9 mouse cellular contexts compared by ENCODE assay signal in the genomic region with DNA sequence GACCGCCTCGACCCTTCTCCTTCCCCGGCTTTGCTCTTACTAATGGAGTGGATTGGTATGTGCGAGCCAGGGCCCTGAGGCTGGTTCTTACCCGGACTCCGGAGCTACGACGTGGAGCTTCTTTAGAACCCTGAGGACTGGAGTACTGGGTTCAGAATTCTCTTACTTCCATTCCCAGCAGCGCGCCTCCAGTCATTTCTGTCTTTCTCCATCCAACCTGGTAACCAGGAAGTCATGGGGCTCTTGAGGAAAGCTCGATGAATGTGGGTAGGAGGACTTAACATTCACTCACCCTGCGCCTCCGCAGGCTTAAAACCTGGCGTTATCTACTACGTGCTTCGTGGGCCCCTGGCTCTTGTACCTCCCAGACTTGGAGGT. TPM values are rescaled to one million over a fixed set of nuclear protein-coding genes. Genes with fewer than 3 reads are reported as not detected.
DNase-seq lines count a peak whose midpoint lies in the region; ATAC-seq and TF ChIP-seq lines count a peak whose summit lies in the region.
"Had no signal": no experiment of that assay in that cellular context is flagged by ENCODE, and none has a peak within 500 bp of the region (broad histone marks: within the 10 kb centered on the region; RNA-seq: fewer than 3 reads in every experiment).

No protein-coding gene starts in this region.

- WGBS in kidney, adult 2 months: 15% methylated on average over 16 of the region's 16 CpGs
- 4% methylated on average over 16 of the region's 16 CpGs for WGBS in hindbrain, embryonic 11.5 days
- 18% methylated on average over 16 of the region's 16 CpGs for WGBS in macrophage (ENCODE audit: missing documents)

- DNase-seq in kidney, adult 2 months: no peak
- no peak for DNase-seq in kidney, postnatal 4 days
- peak; percentile 12 for DNase-seq in brain, adult 2 months (ENCODE audit: low read depth, low spot score)
- no peak for DNase-seq in hindbrain, embryonic 11.5 days (ENCODE audit: low spot score)
- DNase-seq in frontal cortex, postnatal 36 days (ENCODE audit: low spot score in 2 of 2): no peak
- DNase-seq in adrenal gland, postnatal 14 days: no peak

- peak overlapping the region; percentile 47 for H3K4me3 ChIP-seq in kidney, adult 2 months (ENCODE audit: insufficient read depth, low read depth, low read length)
- peak overlapping the region; percentile 55 for H3K4me3 ChIP-seq in hindbrain, embryonic 11.5 days (ENCODE audit: low read depth, low read length)
- peak overlapping the region; percentile 24; the same call in 1 of the 2 replicates for H3K4me3 ChIP-seq in macrophage (ENCODE audit: inconsistent target)

- H3K27me3 ChIP-seq in kidney, adult 2 months (replicated peaks; ENCODE audit: control insufficient read depth, insufficient read depth, low read length): no peaks in the 10 kb centered on the region
- H3K27me3 ChIP-seq in hindbrain, embryonic 11.5 days (ENCODE audit: control insufficient read depth, insufficient read depth, low read length): peaks cover 34% of the 10 kb centered on the region

- peak overlapping the region; percentile 12; the same call in 1 of the 2 replicates for H3K9ac ChIP-seq in hindbrain, embryonic 11.5 days (ENCODE audit: low read depth, low read length)

- H3K4me2 ChIP-seq in hindbrain, embryonic 11.5 days (replicated peaks; ENCODE audit: low read depth, low read length): peak overlapping the region; percentile 85

- no peak overlapping the region for H3K27ac ChIP-seq in kidney, adult 2 months (ENCODE audit: insufficient read depth, low read depth, low read length)
- H3K27ac ChIP-seq in hindbrain, embryonic 11.5 days (ENCODE audit: low read depth, low read length): no peak overlapping the region
- no peak overlapping the region for H3K27ac ChIP-seq in macrophage

- no peaks in the 10 kb centered on the region for H3K9me3 ChIP-seq in hindbrain, embryonic 11.5 days (ENCODE audit: control insufficient read depth, low read length)

- no peaks in the 10 kb centered on the region for H3K36me3 ChIP-seq in kidney, adult 2 months (ENCODE audit: control insufficient read depth, insufficient read depth, low read length)
- H3K36me3 ChIP-seq in hindbrain, embryonic 11.5 days (ENCODE audit: control insufficient read depth, insufficient read depth, low read length): no peaks in the 10 kb centered on the region
- H3K36me3 ChIP-seq in macrophage (ENCODE audit: inconsistent target): no peaks in the 10 kb centered on the region

- H3K79me2 ChIP-seq in macrophage (ENCODE audit: inconsistent target): no peaks in the 10 kb centered on the region

- H3K4me1 ChIP-seq in kidney, adult 2 months (ENCODE audit: control insufficient read depth, insufficient read depth, low read length): peaks cover 22% of the 10 kb centered on the region
- no peaks in the 10 kb centered on the region; the same call in 1 of the 2 replicates for H3K4me1 ChIP-seq in hindbrain, embryonic 11.5 days (replicated peaks; ENCODE audit: control insufficient read depth, insufficient read depth, low read length)

- no peak for ATAC-seq in hindbrain, embryonic 11.5 days (ENCODE audit: low FRiP score)
- ATAC-seq in CD4-positive, CD25-positive, alpha-beta regulatory T cell, adult 4 months: no peak
- ATAC-seq: Patski had no signal

- TF ChIP-seq CTCF in kidney, adult 2 months (conservative IDR thresholded peaks at IDR 0.05; ENCODE audit: insufficient read depth, insufficient read length, low read depth, low read length): no peak

- TF ChIP-seq POLR2A in kidney, adult 2 months (IDR thresholded peaks at IDR 0.05; ENCODE audit: low read depth, low read length): no peak

RNA-seq across cellular contexts. Expression of gene B3gnt7, which starts 1.2 kb away (rescaled TPM):
- 9.6 and 10.8 TPM in 2 replicates for polyA plus RNA-seq in kidney, adult 2 months (2012; rRNA removed)
- 2.8 and 2.9 TPM in 2 replicates for polyA plus RNA-seq in hindbrain, embryonic 11.5 days (2014; fragmentation: Nextera tagmentation; extraction: Ambion mirVana)
- total RNA-seq in macrophage (2018; cell fraction: chromatin; rRNA removed): 1 to 10 TPM in 7 of 26 experiments, under 1 TPM in 8, not detected in 11; 0.37 to 5.4 (median 0.98) TPM
- total RNA-seq in macrophage (2018; cell fraction: cytosol; rRNA removed): 1 to 10 TPM in 13 of 26 experiments, under 1 TPM in 13; 0.11 to 4.3 (median 1.00) TPM
- total RNA-seq in macrophage (2018; cell fraction: nucleus; rRNA removed): 1 to 10 TPM in 12 of 26 experiments, under 1 TPM in 10, not detected in 4; 0.17 to 9.7 (median 1.3) TPM
- polyA plus RNA-seq in macrophage (2018): 1.0 to 6.1 TPM (median 2.4 TPM) in 3 replicates
- 0.19 and 0.56 TPM in 2 replicates for total RNA-seq in adrenal gland, postnatal 14 days (2021)
- polyA plus RNA-seq in CD4-positive, CD25-positive, alpha-beta regulatory T cell, adult 4 months (2017; shearing (Covaris generic)): not detected

RNA-seq across cellular contexts. Expression of gene Ncl, which starts 55.3 kb away (rescaled TPM):
- 7.2 and 10.4 TPM in 2 replicates for polyA plus RNA-seq in kidney, adult 2 months (2012; rRNA removed)
- 342 and 368 TPM in 2 replicates for polyA plus RNA-seq in hindbrain, embryonic 11.5 days (2014; fragmentation: Nextera tagmentation; extraction: Ambion mirVana)
- 100 to 1,000 TPM in 23 of 26 experiments, 10 to 100 TPM in 3; 83.5 to 169 (median 135) TPM for total RNA-seq in macrophage (2018; cell fraction: chromatin; rRNA removed)
- 100 to 1,000 TPM; 109 to 212 (median 155) TPM for total RNA-seq in macrophage (2018; cell fraction: cytosol; rRNA removed)
- total RNA-seq in macrophage (2018; cell fraction: nucleus; rRNA removed): 100 to 1,000 TPM in 25 of 26 experiments, 10 to 100 TPM in 1; 76.3 to 324 (median 136) TPM
- 124 to 407 TPM (median 295 TPM) in 3 replicates for polyA plus RNA-seq in macrophage (2018)
- total RNA-seq in adrenal gland, postnatal 14 days (2021): 330 and 396 TPM in 2 replicates
- polyA plus RNA-seq in CD4-positive, CD25-positive, alpha-beta regulatory T cell, adult 4 months (2017; shearing (Covaris generic)): 100 to 1,000 TPM; 304 to 334 TPM

Comparison
In these comparisons a context has a peak if more than half of its experiments do, and no peak if none do; other contexts are left out.
1. RNA of gene Ncl, which starts 55.3 kb away (polyA plus RNA-seq): 124 to 407 TPM in macrophage, 342 to 368 TPM in hindbrain, embryonic 11.5 days and 304 to 334 TPM in CD4-positive, CD25-positive, alpha-beta regulatory T cell, adult 4 months; 7.2 to 10.4 TPM in kidney, adult 2 months; every median in the first group is over 10 times any median in the second.
2. Peak in every context shown above with its lines, with median percentiles within 50 percentile points of each other: H3K4me3 ChIP-seq.